Mouse (Mus musculus): ENCODE data around the gene Anxa2.

Anxa2 gene

DNA sequence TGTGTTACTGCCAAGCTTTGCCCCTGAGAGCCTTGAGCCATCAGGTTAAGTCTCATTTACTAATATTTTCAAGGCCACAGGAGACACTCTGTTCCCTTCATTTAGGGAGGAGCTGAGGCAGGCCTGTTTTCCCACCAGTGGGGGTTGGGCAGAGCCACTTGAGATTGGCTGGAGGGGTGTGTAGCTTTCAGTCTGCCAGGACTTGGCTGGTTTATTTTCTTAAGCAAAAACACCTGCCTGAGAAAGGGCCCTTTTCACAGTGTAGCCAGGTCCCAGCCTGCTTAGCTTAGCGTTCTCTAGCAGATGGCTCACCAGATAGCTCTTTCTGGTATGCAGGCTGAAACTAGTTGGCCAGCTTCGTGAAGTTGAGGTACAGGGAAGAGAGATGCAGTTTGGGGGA is 5.6 kb downstream of the Anxa2 start:
- no peak for DNase-seq (ENCODE audit: low read depth, low spot score)

- no peak for DNase-seq (ENCODE audit: low read depth, low spot score)
These were observed 6.5 kb downstream of the Anxa2 start for GRCm38 (mm10) chr9:69459876-69460275.

GRCm38 (mm10) chr9:69463046-69463445 is 9.6 kb downstream of the Anxa2 start:
- DNase-seq (ENCODE audit: low read depth, low spot score): no peak

DNA sequence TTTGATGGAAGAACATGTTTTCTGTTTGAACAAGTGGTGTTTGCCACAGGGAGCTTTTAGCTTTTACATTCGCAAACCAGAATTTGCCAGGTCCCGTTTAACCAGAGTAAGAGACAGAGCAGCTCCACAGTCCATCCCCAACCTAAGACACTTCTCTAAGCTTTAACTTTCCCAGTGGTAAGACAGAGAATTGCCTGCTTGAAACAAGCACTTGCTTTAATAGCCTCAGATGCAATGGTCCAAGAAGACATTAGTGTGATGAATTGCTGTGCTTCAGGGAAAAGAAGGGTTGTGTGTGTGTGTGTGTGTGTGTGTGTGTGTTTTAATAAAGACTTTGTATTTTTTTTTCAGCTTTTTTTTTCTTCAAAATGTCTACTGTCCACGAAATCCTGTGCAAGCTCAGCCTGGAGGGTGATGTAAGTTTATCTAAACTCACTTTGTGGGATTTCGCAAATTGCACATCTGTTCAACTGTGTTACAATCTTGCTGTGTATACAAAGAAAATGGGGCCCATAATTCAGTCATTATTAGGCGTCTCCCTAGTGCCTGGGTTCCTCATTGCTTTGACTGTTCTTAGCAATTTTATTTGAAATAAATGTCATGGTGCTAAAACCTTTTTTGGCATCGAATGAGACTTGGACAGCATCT is 10.8 kb downstream of the Anxa2 start:
- no peak for DNase-seq (ENCODE audit: low read depth, low spot score)

DNA sequence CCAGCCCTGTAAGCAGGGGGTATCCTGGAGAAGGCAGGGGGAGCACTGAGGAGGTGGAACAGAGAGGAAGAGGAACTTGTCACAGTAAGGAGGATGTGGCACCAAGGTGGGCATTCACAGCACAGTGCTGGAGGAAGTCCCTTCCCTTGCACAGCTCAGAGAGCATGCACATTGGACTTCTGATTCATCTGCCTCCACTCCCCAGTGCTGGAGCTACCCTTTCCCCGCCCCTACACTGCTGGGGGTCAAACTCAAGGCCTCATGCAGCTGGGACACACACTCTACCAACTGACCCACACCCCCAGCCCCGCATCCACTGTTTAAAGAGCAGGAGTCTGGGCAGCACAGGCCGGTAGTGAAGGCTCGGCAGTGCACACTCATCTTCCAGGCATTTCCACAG is 12.7 kb downstream of the Anxa2 start:
- DNase-seq (ENCODE audit: low read depth, low spot score): no peak

GRCm38 (mm10) chr9:69467310-69467939 is 14.0 kb downstream of the Anxa2 start:
- no peak for DNase-seq (ENCODE audit: low read depth, low spot score)

GRCm38 (mm10) chr9:69468991-69469390 is 15.6 kb downstream of the Anxa2 start:
- DNase-seq (ENCODE audit: low read depth, low spot score): no peak

GRCm38 (mm10) chr9:69470362-69470761 is 16.9 kb downstream of the Anxa2 start:
- DNase-seq (ENCODE audit: low read depth, low spot score): no peak

- DNase-seq (ENCODE audit: low read depth, low spot score): no peak
These were observed 17.5 kb downstream of the Anxa2 start for GRCm38 (mm10) chr9:69470921-69471320.

GRCm38 (mm10) chr9:69472724-69473123 is 19.3 kb downstream of the Anxa2 start:
- DNase-seq (ENCODE audit: low read depth, low spot score): no peak

DNA sequence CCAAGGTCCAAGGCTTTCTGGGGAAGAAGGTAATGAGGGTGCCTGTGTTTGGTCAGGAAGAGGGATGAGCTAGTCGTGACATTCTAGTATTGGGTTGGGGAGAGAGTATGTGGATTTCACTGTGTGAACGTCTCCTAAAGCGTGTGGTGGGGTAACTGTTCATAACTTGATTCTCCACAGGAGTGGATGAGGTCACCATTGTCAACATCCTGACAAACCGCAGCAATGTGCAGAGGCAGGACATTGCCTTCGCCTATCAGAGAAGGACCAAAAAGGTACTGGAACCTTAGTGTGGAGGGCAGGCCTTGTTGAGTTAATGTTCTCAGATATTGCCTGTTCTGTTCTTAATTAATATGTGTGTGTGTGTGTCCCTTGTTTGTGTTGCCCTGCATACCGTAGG is 22.5 kb downstream of the Anxa2 start:
- no peak for DNase-seq (ENCODE audit: low read depth, low spot score)

- no peak for DNase-seq (ENCODE audit: low read depth, low spot score)
These were observed 23.9 kb downstream of the Anxa2 start for GRCm38 (mm10) chr9:69477195-69477823.

GRCm38 (mm10) chr9:69477824-69478222 is 24.4 kb downstream of the Anxa2 start:
- DNase-seq (ENCODE audit: low read depth, low spot score): no peak

DNA sequence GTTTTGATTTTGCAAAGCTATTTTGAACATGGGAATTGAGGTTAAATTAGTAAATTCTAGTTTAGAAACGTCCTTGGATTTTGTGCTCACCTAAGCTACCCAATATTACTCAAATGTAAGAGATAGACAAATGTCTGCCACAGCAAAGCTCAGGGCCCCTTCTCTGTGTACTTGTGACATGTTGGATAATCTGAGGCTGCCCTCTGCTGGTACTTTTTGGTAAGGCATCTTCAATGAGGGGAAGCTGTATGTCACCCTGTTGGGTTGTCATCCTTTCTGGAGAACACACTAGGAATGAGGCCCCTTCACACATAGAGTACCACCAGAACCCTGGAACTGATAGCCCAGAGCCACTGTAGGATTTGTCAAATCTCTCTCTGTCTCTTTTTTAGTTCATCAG is 26.9 kb downstream of the Anxa2 start:
- peak; percentile 65 for DNase-seq (ENCODE audit: low read depth, low spot score)

DNA sequence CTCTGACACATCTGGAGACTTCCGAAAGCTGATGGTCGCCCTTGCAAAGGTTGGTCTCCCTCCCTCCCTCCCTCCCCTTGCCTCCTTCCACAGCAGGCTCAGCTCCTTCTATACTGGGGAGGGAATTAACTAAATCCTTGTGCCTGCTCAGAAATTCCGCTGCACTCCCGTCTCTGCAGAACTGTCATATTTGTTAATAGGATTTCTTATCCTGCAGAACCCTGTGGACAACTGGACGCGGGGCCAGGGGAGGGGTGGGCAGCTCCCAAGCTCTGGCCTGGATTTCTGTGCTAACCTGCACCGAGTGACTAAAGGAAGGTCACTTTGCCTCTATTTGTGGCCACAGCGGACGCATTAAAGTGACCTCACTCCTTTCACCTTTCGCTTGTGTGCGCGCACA is 30.4 kb downstream of the Anxa2 start:
- DNase-seq (ENCODE audit: low read depth, low spot score): no peak

- no peak for DNase-seq (ENCODE audit: low read depth, low spot score)
These were observed 32.7 kb downstream of the Anxa2 start for GRCm38 (mm10) chr9:69486140-69486539.

- no peak for DNase-seq (ENCODE audit: low read depth, low spot score)
These were observed 35.1 kb downstream of the Anxa2 start for GRCm38 (mm10) chr9:69488510-69488909.

GRCm38 (mm10) chr9:69488972-69489371 is 35.6 kb downstream of the Anxa2 start:
- no peak for DNase-seq (ENCODE audit: low read depth, low spot score)

- DNase-seq (ENCODE audit: low read depth, low spot score): no peak
These were observed 39.4 kb downstream of the Anxa2 start for GRCm38 (mm10) chr9:69492809-69493208.

- no peak for DNase-seq (ENCODE audit: low read depth, low spot score)
These were observed 49.1 kb downstream of the Anxa2 start for GRCm38 (mm10) chr9:69502504-69502903.

DNA sequence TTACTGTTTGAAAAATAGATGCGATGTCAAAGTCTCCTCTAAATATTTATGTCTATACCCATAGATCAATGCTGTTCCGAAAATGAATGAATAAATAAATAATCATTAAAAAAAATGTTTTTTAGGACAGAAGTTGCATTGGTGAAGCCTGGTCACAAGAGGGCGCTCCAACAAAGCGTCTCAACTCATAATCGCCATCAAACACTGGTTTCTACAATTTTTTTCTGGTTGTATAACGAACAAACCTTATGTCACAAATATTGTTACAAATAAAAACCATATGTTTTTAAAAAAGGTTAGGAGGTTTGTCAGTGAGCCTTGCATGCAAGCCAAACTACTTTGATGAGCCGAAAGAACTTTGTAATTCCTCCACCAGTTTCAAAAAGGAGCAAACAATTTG is 52.2 kb downstream of the Anxa2 start:
- DNase-seq (ENCODE audit: low read depth, low spot score): no peak

- no peak for DNase-seq (ENCODE audit: low read depth, low spot score)
These were observed 53.8 kb downstream of the Anxa2 start for GRCm38 (mm10) chr9:69507206-69507605.

DNA sequence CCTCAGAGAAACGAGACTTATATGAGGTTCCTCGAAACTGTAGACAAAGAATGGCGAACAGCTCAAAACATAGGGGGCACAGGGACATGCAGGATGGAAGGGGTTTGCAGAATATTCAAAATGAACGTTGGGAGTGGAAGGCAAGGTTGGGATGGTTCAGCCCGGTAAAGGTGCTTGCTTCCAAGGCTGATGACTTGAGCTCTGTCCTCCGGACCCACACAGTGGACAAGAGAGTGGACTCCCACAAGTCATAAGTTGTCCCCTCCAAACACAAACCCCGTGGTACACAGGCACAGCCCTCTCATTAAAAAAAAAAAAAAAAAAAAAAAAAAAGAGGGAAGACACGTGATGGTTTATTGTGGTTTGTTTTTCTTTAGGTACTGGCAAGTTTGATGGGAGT is 54.6 kb downstream of the Anxa2 start:
- DNase-seq (ENCODE audit: low read depth, low spot score): no peak

Data from brain, embryonic 18.5 days (tissue).